Mouse (Mus musculus) hindbrain, postnatal 0 days (tissue): ENCODE results near the gene Cux1. TPM values are rescaled to one million over a fixed set of nuclear protein-coding genes. Genes with fewer than 3 reads are reported as not detected.

ENCODE experiments used
- ATAC-seq: fragments of 200-750 bp; cut with Nextera tagmentation; 2 replicates; pipeline ENCODE4 v1.8.0; 2017; ENCODE audit warnings: mild to moderate bottlenecking, moderate TSS enrichment, moderate library complexity
- DNase-seq: peaks from one replicate; pipeline ENCODE4 v3.0.0-alpha.2; 2015; ENCODE audit warnings: low spot score
- H3K27ac ChIP-seq: fragments of 300-500 bp; sonication (generic); 2 replicates; pipeline ENCODE4 v1.5.1; 2014; ENCODE audit warnings: mild to moderate bottlenecking
- H3K27me3 ChIP-seq: fragments of 300-500 bp; sonication (generic); 2 replicates; pipeline ENCODE4 v1.6.1; 2014; ENCODE audit warnings: low read length, mixed read lengths; ENCODE audit not compliant: insufficient read depth
- H3K36me3 ChIP-seq: fragments of 300-500 bp; sonication (generic); 2 replicates; pipeline ENCODE4 v1.6.1; 2014; ENCODE audit warnings: low read length, mixed read lengths; ENCODE audit not compliant: insufficient read depth
- H3K4me1 ChIP-seq: fragments of 300-500 bp; sonication (generic); 2 replicates; pipeline ENCODE4 v1.6.1; 2014; ENCODE audit warnings: antibody characterized with exemption, low read length, mixed read lengths; ENCODE audit not compliant: insufficient read depth
- H3K4me2 ChIP-seq: fragments of 300-500 bp; sonication (generic); 2 replicates; pipeline ENCODE4 v1.6.1; 2014; ENCODE audit warnings: low read depth, mild to moderate bottlenecking, low read length, moderate library complexity, mixed read lengths
- H3K4me3 ChIP-seq: fragments of 300-500 bp; sonication (generic); 2 replicates; pipeline ENCODE4 v1.5.1; 2014; ENCODE audit warnings: low read length
- H3K9ac ChIP-seq: fragments of 300-500 bp; sonication (generic); replicated peaks from 2 replicates; pipeline ENCODE4 v1.6.1; 2014; ENCODE audit warnings: mild to moderate bottlenecking, low read length, moderate library complexity, mixed read lengths
- H3K9me3 ChIP-seq: fragments of 300-500 bp; sonication (generic); 2 replicates; pipeline ENCODE4 v1.6.1; 2016; ENCODE audit warnings: low read length, mixed read lengths
- CTCF ChIP-seq: IDR thresholded peaks from 2 replicates; pipeline ENCODE4 v1.5.1; 2016; ENCODE audit warnings: antibody characterized with exemption, control low read depth, low read depth
- WGBS: fragments of 180-500 bp; shearing (Covaris S2); extraction: QIAGEN DNeasy Blood & Tissue Kit; methylation state at CpG from one replicate; pipeline ENCODE4 v1.1.7; 2014; 5-methylcytosine and 5-hydroxymethylcytosine counted together
- polyA plus RNA-seq: library from polyadenylated mRNA; unstranded; fragments of >200 nt; fragmentation: Nextera tagmentation; extraction: Ambion mirVana; gene quantifications from 2 replicates; pipeline ENCODE4 v1.2.1, GENCODE M21; 2015
- total RNA-seq: library from RNA; depleted of rRNA; stranded (reverse); fragments of >200 nt; gene quantifications from 2 replicates; pipeline ENCODE4 v1.2.3, GENCODE M21; 2014

The Cux1 gene
- total and polyA plus RNA-seq, 2 experiments from 2014 or later: 86.3 to 137 TPM

DNA sequence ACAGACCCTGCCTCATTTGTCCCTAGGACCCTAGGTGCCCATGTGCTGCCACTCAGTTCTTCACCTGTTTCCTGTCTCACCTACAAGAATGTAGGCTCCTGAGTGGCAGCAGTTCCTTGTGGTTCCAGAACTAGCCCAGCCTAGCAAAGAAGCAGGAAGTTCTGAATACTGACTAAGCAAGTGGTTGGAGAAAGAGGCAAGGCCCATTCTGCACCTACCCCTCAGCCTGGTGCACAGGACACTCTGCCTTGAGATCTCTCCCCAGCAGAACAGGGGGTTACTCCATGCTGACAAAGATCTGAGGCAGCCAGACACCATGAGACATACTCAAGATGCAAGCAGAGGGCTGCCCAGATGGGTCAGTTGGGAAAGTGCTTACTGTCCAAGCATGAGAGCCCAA, 14.5 kb downstream of the Cux1 start:
- no peaks in the 10 kb centered on the region for H3K27me3 ChIP-seq
- DNase-seq (no peak), ATAC-seq (no peak)
- H3K27ac ChIP-seq: no peak overlapping the region
- no peaks in the 10 kb centered on the region for H3K36me3 ChIP-seq
- peaks cover 13% of the 10 kb centered on the region for H3K4me1 ChIP-seq
- no peak overlapping the region for H3K9ac ChIP-seq
- no peaks in the 10 kb centered on the region for H3K9me3 ChIP-seq
- H3K4me3 ChIP-seq: no peak overlapping the region
- H3K4me2 ChIP-seq: no peak overlapping the region
- TF ChIP-seq CTCF: no peak

DNA sequence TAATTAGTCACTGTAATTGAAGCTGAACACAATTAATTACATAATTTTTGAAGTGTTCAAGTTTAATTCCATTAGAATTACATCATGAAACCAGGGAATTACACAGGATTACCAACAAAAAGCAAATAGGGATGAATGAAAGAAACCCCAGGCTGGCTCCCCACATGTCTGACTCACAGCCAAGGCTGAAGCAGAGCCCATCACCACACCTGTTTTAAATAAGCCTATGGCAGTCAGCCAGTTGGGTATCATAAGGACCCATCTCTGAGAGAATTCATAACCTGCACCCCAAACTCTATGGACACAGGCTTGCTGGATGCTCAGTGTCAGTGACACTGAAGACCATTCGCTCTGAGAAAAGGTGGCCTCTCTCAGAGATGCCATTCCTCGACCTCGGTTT, 15.2 kb downstream of the Cux1 start:
- Histone ChIP-seq H3K36me3 (no peaks in the 10 kb centered on the region), H3K4me3 (no peak overlapping the region), H3K9me3 (no peaks in the 10 kb centered on the region), H3K9ac (no peak overlapping the region), H3K27me3 (no peaks in the 10 kb centered on the region), H3K4me2 (no peak overlapping the region), H3K27ac (no peak overlapping the region), H3K4me1 (peaks cover 13% of the 10 kb centered on the region)
- TF ChIP-seq CTCF: no peak
- no peak for DNase-seq
- ATAC-seq: no peak
- 90% methylated on average over 3 of the region's 3 CpGs for WGBS

DNA sequence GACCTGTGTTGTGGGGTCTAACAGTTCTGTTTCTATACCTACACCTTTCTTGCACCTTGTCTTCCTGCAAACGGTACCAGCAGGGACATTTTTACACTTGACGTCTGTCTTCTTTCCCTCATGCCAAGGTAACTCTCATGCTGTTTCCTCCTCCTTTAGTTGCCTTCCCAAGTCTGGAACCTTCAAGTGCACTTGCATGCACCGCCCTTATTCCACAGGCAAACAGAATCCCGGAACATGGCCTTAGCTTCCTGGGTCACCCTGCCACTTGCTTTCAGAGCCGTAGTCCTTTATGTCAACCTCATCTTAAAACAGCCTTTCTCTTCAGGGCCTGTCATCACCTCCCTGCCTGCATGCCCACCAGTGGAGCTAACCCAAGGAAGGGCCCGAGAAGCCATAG, 15.7 kb downstream of the Cux1 start:
- Histone ChIP-seq H3K4me1 (peaks cover 11% of the 10 kb centered on the region), H3K4me3 (no peak overlapping the region), H3K9ac (no peak overlapping the region), H3K9me3 (no peaks in the 10 kb centered on the region), H3K27ac (no peak overlapping the region), H3K4me2 (no peak overlapping the region), H3K36me3 (no peaks in the 10 kb centered on the region), H3K27me3 (no peaks in the 10 kb centered on the region)
- 73% methylated on average over 6 of the region's 6 CpGs for WGBS
- DNase-seq (no peak), ATAC-seq (no peak)
- TF ChIP-seq CTCF: no peak

DNA sequence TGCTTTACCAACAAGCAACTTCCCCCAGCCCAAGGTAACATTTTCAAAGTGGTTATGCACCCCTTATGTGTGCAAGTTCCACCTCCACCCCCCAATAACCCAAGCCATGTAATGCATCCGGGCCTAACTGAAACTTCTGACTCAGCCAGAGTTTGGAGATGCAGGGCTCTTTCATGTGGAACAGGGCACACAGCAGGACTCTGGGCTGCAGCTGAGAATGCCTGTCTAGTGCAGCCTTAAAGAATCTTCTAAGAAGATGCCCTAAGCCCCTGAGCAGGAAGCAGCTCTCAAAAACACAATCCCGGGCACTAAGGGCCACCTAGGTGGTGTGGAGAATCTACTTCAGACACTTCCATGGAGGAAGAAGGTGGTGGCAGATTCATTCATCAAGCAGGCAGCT, 16.6 kb downstream of the Cux1 start:
- Histone ChIP-seq H3K27me3 (no peaks in the 10 kb centered on the region), H3K4me2 (no peak overlapping the region), H3K4me3 (no peak overlapping the region), H3K36me3 (no peaks in the 10 kb centered on the region), H3K9ac (no peak overlapping the region), H3K9me3 (no peaks in the 10 kb centered on the region), H3K27ac (no peak overlapping the region), H3K4me1 (peaks cover 3% of the 10 kb centered on the region; the same call in 1 of the 2 replicates)
- DNase-seq (no peak), ATAC-seq (no peak)
- TF ChIP-seq CTCF: no peak
- WGBS: 18% methylated on average over 2 of the region's 2 CpGs

DNA sequence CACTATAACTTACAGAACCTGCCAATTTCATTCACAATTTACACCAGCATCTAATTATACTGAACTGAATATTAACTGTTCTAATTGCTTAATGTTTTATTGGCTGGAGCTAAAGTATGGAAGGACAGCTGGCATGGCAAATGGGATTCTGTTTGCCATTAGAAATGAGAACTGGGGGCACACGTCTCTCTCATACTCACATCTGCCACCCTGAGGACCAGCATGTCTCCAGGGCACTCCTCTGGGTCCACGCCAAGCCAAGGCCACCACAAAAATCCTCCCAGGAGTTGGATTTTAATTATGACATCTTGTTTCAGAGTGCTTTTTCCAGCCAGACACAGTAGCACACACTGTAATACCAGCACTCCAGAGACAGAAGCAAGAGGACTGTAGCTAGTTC, 18.5 kb downstream of the Cux1 start:
- no peak for DNase-seq
- TF ChIP-seq CTCF: no peak

DNA sequence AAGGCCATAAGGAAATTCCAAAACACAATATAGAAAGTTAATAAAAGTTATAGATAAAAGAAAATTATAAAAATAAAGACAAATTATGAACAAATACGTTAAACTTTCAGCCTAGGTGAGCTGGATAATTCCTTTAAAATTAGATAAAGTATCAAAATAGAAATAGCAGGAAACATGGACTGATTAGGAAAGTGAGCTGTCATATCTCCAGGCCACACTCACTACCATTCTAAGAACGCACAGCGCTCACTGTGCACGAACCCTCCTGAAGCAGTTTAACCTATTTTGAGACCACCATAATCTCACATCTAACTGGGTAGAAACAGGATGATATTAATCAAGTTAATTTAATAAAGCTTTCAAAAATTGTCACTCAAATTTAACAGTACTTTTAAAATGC, 22.2 kb downstream of the Cux1 start:
- Histone ChIP-seq H3K27me3 (no peaks in the 10 kb centered on the region), H3K4me1 (peaks cover 6% of the 10 kb centered on the region; the same call in 1 of the 2 replicates), H3K36me3 (no peaks in the 10 kb centered on the region), H3K9me3 (no peaks in the 10 kb centered on the region), H3K9ac (no peak overlapping the region), H3K4me3 (no peak overlapping the region), H3K27ac (no peak overlapping the region), H3K4me2 (no peak overlapping the region)
- DNase-seq (no peak), ATAC-seq (no peak)
- 86% methylated on average over 4 of the region's 4 CpGs for WGBS
- TF ChIP-seq CTCF: no peak

More for the DNA sequence above, 18.5 kb downstream of the Cux1 start:
- Histone ChIP-seq H3K27ac (no peak overlapping the region), H3K9me3 (no peaks in the 10 kb centered on the region), H3K36me3 (no peaks in the 10 kb centered on the region), H3K4me3 (no peak overlapping the region), H3K27me3 (no peaks in the 10 kb centered on the region), H3K4me2 (no peak overlapping the region), H3K4me1 (no peaks in the 10 kb centered on the region), H3K9ac (no peak overlapping the region)
- ATAC-seq: no peak
- 37% methylated on average over 2 of the region's 2 CpGs for WGBS

DNA sequence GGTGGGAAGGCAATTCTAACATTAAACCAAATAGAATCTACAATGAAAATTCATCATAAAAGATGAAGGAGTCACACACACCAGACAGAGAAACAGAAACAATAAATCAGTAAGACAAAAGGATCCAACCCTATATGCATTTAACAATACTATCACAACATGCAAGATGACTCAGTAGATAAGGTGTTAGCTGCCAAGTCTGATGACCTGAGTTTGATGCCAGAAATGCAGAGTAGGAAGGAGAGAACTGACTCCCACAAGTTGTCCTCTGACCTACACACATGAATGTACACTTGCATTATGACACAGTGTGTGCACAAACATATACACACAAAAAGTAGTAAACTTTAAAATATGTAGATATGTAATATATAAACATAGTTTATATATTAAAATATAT, 24.1 kb downstream of the Cux1 start:
- no peak overlapping the region for H3K4me2 ChIP-seq
- ATAC-seq (no peak), DNase-seq (no peak)
- H3K27ac ChIP-seq: no peak overlapping the region
- no peaks in the 10 kb centered on the region for H3K27me3 ChIP-seq
- no peaks in the 10 kb centered on the region for H3K9me3 ChIP-seq
- no peak overlapping the region for H3K9ac ChIP-seq
- peaks cover 6% of the 10 kb centered on the region; the same call in 1 of the 2 replicates for H3K4me1 ChIP-seq
- no peak for TF ChIP-seq CTCF
- H3K4me3 ChIP-seq: no peak overlapping the region
- H3K36me3 ChIP-seq: no peaks in the 10 kb centered on the region
